Mouse (Mus musculus) liver, embryonic 11.5 days (tissue): Measurements from ENCODE around the gene Atxn7l1. TPM values are rescaled to one million over a fixed set of nuclear protein-coding genes. Genes with fewer than 3 reads are reported as not detected.

ENCODE experiments used
- ATAC-seq: fragments of 200-750 bp; cut with Nextera tagmentation; replicated peaks from 2 replicates; pipeline ENCODE4 v1.8.0; 2017; ENCODE audit warnings: moderate number of reproducible peaks, mild to moderate bottlenecking, moderate TSS enrichment, moderate library complexity; ENCODE audit not compliant: low FRiP score
- DNase-seq: peaks from one replicate; pipeline ENCODE4 v3.0.0-alpha.2; 2017; ENCODE audit warnings: low spot score
- H3K27ac ChIP-seq: fragments of 300-500 bp; sonication (generic); 2 replicates; pipeline ENCODE4 v1.5.1; 2014; ENCODE audit warnings: mild to moderate bottlenecking, low read depth, low read length, control low read depth
- H3K27me3 ChIP-seq: fragments of 300-500 bp; sonication (generic); replicated peaks from 2 replicates; pipeline ENCODE4 v1.6.1; 2014; ENCODE audit warnings: low read length, mixed read lengths; ENCODE audit not compliant: control insufficient read depth, insufficient read depth
- H3K36me3 ChIP-seq: fragments of 300-500 bp; sonication (generic); 2 replicates; pipeline ENCODE4 v1.6.1; 2014; ENCODE audit warnings: mild to moderate bottlenecking, low read length, moderate library complexity, mixed read lengths; ENCODE audit not compliant: control insufficient read depth, insufficient read depth
- H3K4me1 ChIP-seq: fragments of 300-500 bp; sonication (generic); replicated peaks from 2 replicates; pipeline ENCODE4 v1.6.1; 2014; ENCODE audit warnings: low read length, mixed read lengths; ENCODE audit not compliant: control insufficient read depth, insufficient read depth
- H3K4me2 ChIP-seq: fragments of 300-500 bp; sonication (generic); 2 replicates; pipeline ENCODE4 v1.6.1; 2014; ENCODE audit warnings: mild to moderate bottlenecking, control low read depth, moderate library complexity
- H3K4me3 ChIP-seq: fragments of 300-500 bp; sonication (generic); 2 replicates; pipeline ENCODE4 v1.5.1; 2014; ENCODE audit warnings: low read depth, low read length, control low read depth
- H3K9ac ChIP-seq: fragments of 300-500 bp; sonication (generic); 2 replicates; pipeline ENCODE4 v1.6.1; 2014; ENCODE audit warnings: low read depth, low read length, control low read depth
- H3K9me3 ChIP-seq: fragments of 300-500 bp; sonication (generic); 2 replicates; pipeline ENCODE4 v1.6.1; 2016; ENCODE audit warnings: low read length, inconsistent platforms, mixed read lengths; ENCODE audit not compliant: control insufficient read depth
- WGBS: fragments of 180-500 bp; shearing (Covaris S2); extraction: QIAGEN DNeasy Blood & Tissue Kit; methylation state at CpG from one replicate; pipeline ENCODE4 v1.1.7; 2014; 5-methylcytosine and 5-hydroxymethylcytosine counted together
- polyA plus RNA-seq: library from polyadenylated mRNA; unstranded; fragments of >200 nt; fragmentation: Nextera tagmentation; extraction: Ambion mirVana; gene quantifications from 2 replicates; pipeline ENCODE4 v1.2.1, GENCODE M21; 2014

Atxn7l1 gene
- polyA plus RNA-seq, 1 experiment from 2014 or later: 28.9 TPM

GRCm38 (mm10) chr12:33236344-33237049 lies 89.0 kb downstream of the Atxn7l1 start:
- Histone ChIP-seq H3K9ac (no peak overlapping the region), H3K9me3 (no peaks in the 10 kb centered on the region), H3K27me3 (no peaks in the 10 kb centered on the region), H3K4me3 (no peak overlapping the region), H3K4me2 (no peak overlapping the region), H3K36me3 (no peaks in the 10 kb centered on the region), H3K27ac (no peak overlapping the region), H3K4me1 (no peaks in the 10 kb centered on the region)
- no peak for DNase-seq
- 80% methylated on average over 11 of the region's 11 CpGs for WGBS
- no peak for ATAC-seq

- no peak overlapping the region for H3K9ac ChIP-seq
- no peaks in the 10 kb centered on the region for H3K36me3 ChIP-seq
- H3K4me3 ChIP-seq: no peak overlapping the region
- 67% methylated on average over 5 of the region's 5 CpGs for WGBS
- no peak for DNase-seq
- no peak for ATAC-seq
- H3K9me3 ChIP-seq: no peaks in the 10 kb centered on the region
- H3K27me3 ChIP-seq: no peaks in the 10 kb centered on the region
- no peak overlapping the region for H3K27ac ChIP-seq
- H3K4me1 ChIP-seq: no peaks in the 10 kb centered on the region
- no peak overlapping the region for H3K4me2 ChIP-seq
Observed at GRCm38 (mm10) chr12:33237108-33237507, 89.6 kb downstream of the Atxn7l1 start.

DNA sequence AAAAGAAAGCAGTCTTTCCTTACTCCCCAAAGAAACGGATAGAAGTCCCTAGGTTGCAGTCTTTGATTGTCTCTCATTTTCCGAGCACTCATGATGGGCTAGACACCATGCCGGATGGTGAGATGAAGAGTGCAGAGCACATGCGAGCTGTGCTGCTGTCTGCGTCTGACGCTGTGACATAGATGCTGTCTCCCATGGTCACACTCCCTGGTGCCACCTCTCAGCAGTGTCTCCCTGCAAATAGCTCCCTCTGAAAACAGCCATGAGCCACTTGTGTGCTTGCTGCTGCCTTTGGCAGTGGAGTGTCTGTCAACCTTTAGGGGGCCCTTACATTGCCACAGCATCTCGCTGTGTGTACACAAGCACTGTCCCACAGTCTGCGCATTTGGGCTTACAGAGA lies 95.2 kb downstream of the Atxn7l1 start:
- Histone ChIP-seq H3K27me3 (no peaks in the 10 kb centered on the region), H3K9ac (no peak overlapping the region), H3K4me2 (no peak overlapping the region), H3K4me1 (no peaks in the 10 kb centered on the region), H3K27ac (no peak overlapping the region), H3K4me3 (no peak overlapping the region), H3K9me3 (no peaks in the 10 kb centered on the region), H3K36me3 (no peaks in the 10 kb centered on the region)
- ATAC-seq (no peak), DNase-seq (no peak)
- 85% methylated on average over 8 of the region's 8 CpGs for WGBS

- no peak overlapping the region for H3K9ac ChIP-seq
- 67% methylated on average over 15 of the region's 15 CpGs for WGBS
- no peak for ATAC-seq
- H3K36me3 ChIP-seq: no peaks in the 10 kb centered on the region
- H3K4me2 ChIP-seq: no peak overlapping the region
- H3K4me1 ChIP-seq: no peaks in the 10 kb centered on the region
- no peak for DNase-seq
- H3K9me3 ChIP-seq: no peaks in the 10 kb centered on the region
- H3K27me3 ChIP-seq: no peaks in the 10 kb centered on the region
- H3K4me3 ChIP-seq: no peak overlapping the region
- H3K27ac ChIP-seq: no peak overlapping the region
Observed at GRCm38 (mm10) chr12:33244132-33244875, 96.8 kb downstream of the Atxn7l1 start.

GRCm38 (mm10) chr12:33245455-33245854 lies 98.0 kb downstream of the Atxn7l1 start:
- no peaks in the 10 kb centered on the region for H3K27me3 ChIP-seq
- 76% methylated on average over 4 of the region's 4 CpGs for WGBS
- DNase-seq (no peak), ATAC-seq (no peak)
- no peaks in the 10 kb centered on the region for H3K9me3 ChIP-seq
- peaks cover 3% of the 10 kb centered on the region; the same call in 1 of the 2 replicates for H3K36me3 ChIP-seq
- no peak overlapping the region for H3K4me2 ChIP-seq
- no peak overlapping the region for H3K4me3 ChIP-seq
- no peaks in the 10 kb centered on the region for H3K4me1 ChIP-seq
- no peak overlapping the region for H3K27ac ChIP-seq
- no peak overlapping the region for H3K9ac ChIP-seq

DNA sequence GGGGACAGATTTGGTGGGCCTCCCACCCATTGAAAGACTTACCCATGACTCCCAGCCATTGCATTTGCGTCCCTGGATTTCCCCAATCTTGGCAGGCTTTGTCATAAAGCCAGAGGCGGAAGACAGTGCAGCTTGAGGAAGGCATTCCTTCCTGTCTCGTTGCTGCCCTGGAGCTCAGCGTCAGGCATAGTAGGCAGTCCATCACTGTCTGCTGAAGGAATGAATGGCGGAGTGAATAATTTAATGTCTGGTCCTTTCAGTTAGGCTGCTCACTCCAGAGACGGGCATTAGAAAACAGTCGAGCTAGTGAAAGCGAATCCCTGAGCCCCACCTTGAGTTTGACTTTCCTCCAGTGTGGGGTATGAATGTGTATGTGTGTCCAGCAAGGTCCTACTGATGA lies 99.4 kb downstream of the Atxn7l1 start:
- WGBS: 72% methylated on average over 8 of the region's 8 CpGs
- H3K4me1 ChIP-seq: no peaks in the 10 kb centered on the region
- H3K9me3 ChIP-seq: no peaks in the 10 kb centered on the region
- H3K9ac ChIP-seq: no peak overlapping the region
- ATAC-seq: no peak
- no peak overlapping the region for H3K27ac ChIP-seq
- H3K27me3 ChIP-seq: no peaks in the 10 kb centered on the region
- no peak overlapping the region for H3K4me3 ChIP-seq
- H3K4me2 ChIP-seq: no peak overlapping the region
- H3K36me3 ChIP-seq: peaks cover 3% of the 10 kb centered on the region; the same call in 1 of the 2 replicates
- DNase-seq: no peak

- no peak for ATAC-seq
- no peak overlapping the region for H3K4me3 ChIP-seq
- no peaks in the 10 kb centered on the region for H3K27me3 ChIP-seq
- DNase-seq: no peak
- H3K36me3 ChIP-seq: peaks cover 3% of the 10 kb centered on the region; the same call in 1 of the 2 replicates
- no peak overlapping the region for H3K9ac ChIP-seq
- H3K4me2 ChIP-seq: no peak overlapping the region
- H3K27ac ChIP-seq: no peak overlapping the region
- H3K4me1 ChIP-seq: no peaks in the 10 kb centered on the region
- H3K9me3 ChIP-seq: no peaks in the 10 kb centered on the region
- WGBS: 88% methylated on average over 5 of the region's 6 CpGs
Observed at GRCm38 (mm10) chr12:33250197-33250596, 102.7 kb downstream of the Atxn7l1 start.

- H3K9me3 ChIP-seq: no peaks in the 10 kb centered on the region
- 94% methylated on average over 8 of the region's 8 CpGs for WGBS
Observed at GRCm38 (mm10) chr12:33251399-33251798, 103.9 kb downstream of the Atxn7l1 start.

DNA sequence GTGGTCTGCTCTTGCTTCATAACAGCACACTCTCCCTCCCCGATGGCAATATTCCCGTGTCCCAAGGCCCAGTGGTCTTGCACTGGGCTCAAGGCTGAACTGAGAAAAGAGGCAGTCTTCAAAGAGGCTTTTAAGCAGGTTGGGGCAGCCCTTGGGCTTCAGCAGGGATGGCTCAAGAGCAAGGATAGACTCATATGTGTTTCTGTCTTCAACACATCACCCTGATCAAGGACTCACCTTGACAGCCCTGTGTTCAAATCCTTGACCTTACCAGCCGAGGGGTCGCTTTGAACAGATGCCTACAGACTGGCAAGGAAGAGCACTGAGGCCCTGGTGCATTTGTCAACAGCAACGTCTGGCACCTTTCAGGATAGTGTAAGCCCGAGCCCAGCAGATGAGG lies 105.1 kb downstream of the Atxn7l1 start:
- ATAC-seq (no peak), DNase-seq (no peak)
- H3K4me1 ChIP-seq: no peaks in the 10 kb centered on the region
- no peaks in the 10 kb centered on the region for H3K9me3 ChIP-seq
- H3K9ac ChIP-seq: no peak overlapping the region
- WGBS: 68% methylated on average over 6 of the region's 6 CpGs
- no peak overlapping the region for H3K4me2 ChIP-seq
- no peak overlapping the region for H3K4me3 ChIP-seq
- peaks cover 3% of the 10 kb centered on the region; the same call in 1 of the 2 replicates for H3K36me3 ChIP-seq
- no peak overlapping the region for H3K27ac ChIP-seq
- no peaks in the 10 kb centered on the region for H3K27me3 ChIP-seq

More at GRCm38 (mm10) chr12:33251399-33251798, 103.9 kb downstream of the Atxn7l1 start:
- H3K4me2 ChIP-seq: no peak overlapping the region
- no peaks in the 10 kb centered on the region for H3K4me1 ChIP-seq
- H3K27ac ChIP-seq: no peak overlapping the region
- no peak overlapping the region for H3K9ac ChIP-seq
- ATAC-seq: no peak
- no peak overlapping the region for H3K4me3 ChIP-seq
- H3K27me3 ChIP-seq: no peaks in the 10 kb centered on the region
- DNase-seq: no peak
- H3K36me3 ChIP-seq: peaks cover 3% of the 10 kb centered on the region; the same call in 1 of the 2 replicates
